Mouse (Mus musculus): ENCODE measurements around the gene Cda.

- TF ChIP-seq CTCF (IDR thresholded peaks at IDR 0.05; ENCODE audit: insufficient read depth, low read depth, low read length): no peak
- TF ChIP-seq POLR2A (IDR thresholded peaks at IDR 0.05; ENCODE audit: insufficient read depth, low read depth, low read length): no peak
Observed at GRCm38 (mm10) chr4:138320711-138321110, 47.1 kb downstream of the Cda start.

Data from olfactory bulb, adult 2 months (tissue).